Mouse (Mus musculus) liver, adult 2 months (tissue): Measurements from ENCODE around the gene Rap2a. TPM values are rescaled to one million over a fixed set of nuclear protein-coding genes. Genes with fewer than 3 reads are reported as not detected.

Experiments used
- DNase-seq: peaks from one replicate; pipeline ENCODE4 v3.0.0-alpha.2; 2011; ENCODE audit warnings: low read depth, low spot score; ENCODE audit errors: extremely low read depth
- H3K27ac ChIP-seq: fragments of 200-500 bp; replicated peaks from 2 replicates; pipeline ENCODE4 v1.5.1; 2012; ENCODE audit warnings: low read depth, mild to moderate bottlenecking, control low read depth, inconsistent platforms, low read length; ENCODE audit not compliant: insufficient read depth
- H3K27me3 ChIP-seq: fragments of 200-500 bp; 2 replicates; pipeline ENCODE4 v1.6.1; 2012; ENCODE audit warnings: mild to moderate bottlenecking, moderate library complexity, low read length, inconsistent platforms; ENCODE audit not compliant: control insufficient read depth, insufficient read depth
- H3K36me3 ChIP-seq: fragments of 200-500 bp; 2 replicates; pipeline ENCODE4 v1.6.1; 2012; ENCODE audit warnings: low read length, inconsistent platforms; ENCODE audit not compliant: control insufficient read depth, insufficient read depth
- H3K4me1 ChIP-seq: fragments of 200-500 bp; 2 replicates; pipeline ENCODE4 v1.6.1; 2011; ENCODE audit warnings: low read length; ENCODE audit not compliant: control insufficient read depth, insufficient read depth
- H3K4me3 ChIP-seq: fragments of 200-500 bp; 2 replicates; pipeline ENCODE4 v1.5.1; 2011; ENCODE audit warnings: low read depth, mild to moderate bottlenecking, control low read depth, low read length, moderate library complexity; ENCODE audit not compliant: insufficient read depth
- H3K79me2 ChIP-seq: fragments of 200-500 bp; 2 replicates; pipeline ENCODE4 v1.6.1; 2012; ENCODE audit warnings: inconsistent platforms, mild to moderate bottlenecking, low read length, moderate library complexity; ENCODE audit not compliant: control insufficient read depth, insufficient read depth
- H3K9ac ChIP-seq: fragments of 200-500 bp; 2 replicates; pipeline ENCODE4 v1.6.1; 2012; ENCODE audit warnings: low read depth, mild to moderate bottlenecking, control low read depth, inconsistent platforms, low read length
- CTCF ChIP-seq: fragments of 200-500 bp; IDR thresholded peaks from 2 replicates; pipeline ENCODE4 v1.5.1; 2011; ENCODE audit warnings: low read depth, low read length, control low read depth
- POLR2A ChIP-seq: fragments of 200-500 bp; IDR thresholded peaks from 2 replicates; pipeline ENCODE4 v1.6.1; 2011; ENCODE audit warnings: low read length, control low read depth; ENCODE audit not compliant: insufficient read depth; ENCODE audit errors: extremely low read depth
- WGBS: fragments of 180-500 bp; shearing (Covaris S2); methylation state at CpG from one replicate; pipeline ENCODE4 v1.1.7; 2018; 5-methylcytosine and 5-hydroxymethylcytosine counted together
- polyA plus RNA-seq: library from polyadenylated mRNA; depleted of rRNA; stranded (reverse); fragments of >200 nt; gene quantifications from 2 replicates; pipeline ENCODE4 v1.2.3, GENCODE M21; 2012
- total RNA-seq: library from RNA; depleted of rRNA; stranded (reverse); fragments of >200 nt; gene quantifications from 2 replicates; pipeline ENCODE4 v1.2.3, GENCODE M21; 2014

Rap2a gene
- total and polyA plus RNA-seq, 2 experiments: 7.4 to 10.7 TPM

DNA sequence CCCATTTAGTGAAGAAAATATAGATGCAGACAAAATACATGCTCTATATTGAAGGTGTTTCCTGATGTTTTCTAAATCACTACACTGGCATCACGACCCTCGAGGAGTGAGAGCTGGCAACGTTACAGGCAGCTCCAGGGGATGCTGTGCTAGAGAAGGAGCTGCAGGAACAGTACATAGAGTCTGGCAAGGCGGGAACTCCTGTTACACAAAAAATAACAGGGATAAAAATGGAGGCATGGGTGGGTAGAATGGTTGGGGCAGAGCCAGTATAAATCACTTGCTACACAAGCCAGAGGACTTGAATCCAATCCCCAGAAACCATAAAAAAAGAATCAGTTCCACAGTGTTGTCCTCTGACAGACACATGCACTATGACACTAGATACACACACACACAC is 37.0 kb upstream of the Rap2a start:
- H3K4me1 ChIP-seq: no peaks in the 10 kb centered on the region
- no peaks in the 10 kb centered on the region for H3K27me3 ChIP-seq
- H3K9ac ChIP-seq: no peak overlapping the region
- H3K4me3 ChIP-seq: no peak overlapping the region
- H3K79me2 ChIP-seq: no peaks in the 10 kb centered on the region
- H3K36me3 ChIP-seq: no peaks in the 10 kb centered on the region
- H3K27ac ChIP-seq: no peak overlapping the region
- DNase-seq: no peak
- no peak for TF ChIP-seq CTCF
- TF ChIP-seq POLR2A: no peak
- 92% methylated on average over 4 of the region's 4 CpGs for WGBS

GRCm38 (mm10) chr14:120441836-120442235 is 36.4 kb upstream of the Rap2a start:
- no peaks in the 10 kb centered on the region for H3K36me3 ChIP-seq
- no peak for DNase-seq
- no peak overlapping the region for H3K9ac ChIP-seq
- H3K27me3 ChIP-seq: no peaks in the 10 kb centered on the region
- H3K79me2 ChIP-seq: no peaks in the 10 kb centered on the region
- no peak for TF ChIP-seq POLR2A
- no peak for TF ChIP-seq CTCF
- no peak overlapping the region for H3K27ac ChIP-seq
- H3K4me1 ChIP-seq: no peaks in the 10 kb centered on the region
- H3K4me3 ChIP-seq: no peak overlapping the region
- WGBS: 84% methylated on average over 13 of the region's 13 CpGs

GRCm38 (mm10) chr14:120454221-120454620 is 24.0 kb upstream of the Rap2a start:
- Histone ChIP-seq H3K4me1 (no peaks in the 10 kb centered on the region), H3K4me3 (no peak overlapping the region), H3K36me3 (no peaks in the 10 kb centered on the region), H3K27me3 (no peaks in the 10 kb centered on the region), H3K27ac (no peak overlapping the region), H3K79me2 (no peaks in the 10 kb centered on the region), H3K9ac (no peak overlapping the region)
- 93% methylated on average over 7 of the region's 7 CpGs for WGBS
- TF ChIP-seq CTCF (no peak), POLR2A (no peak)
- no peak for DNase-seq

DNA sequence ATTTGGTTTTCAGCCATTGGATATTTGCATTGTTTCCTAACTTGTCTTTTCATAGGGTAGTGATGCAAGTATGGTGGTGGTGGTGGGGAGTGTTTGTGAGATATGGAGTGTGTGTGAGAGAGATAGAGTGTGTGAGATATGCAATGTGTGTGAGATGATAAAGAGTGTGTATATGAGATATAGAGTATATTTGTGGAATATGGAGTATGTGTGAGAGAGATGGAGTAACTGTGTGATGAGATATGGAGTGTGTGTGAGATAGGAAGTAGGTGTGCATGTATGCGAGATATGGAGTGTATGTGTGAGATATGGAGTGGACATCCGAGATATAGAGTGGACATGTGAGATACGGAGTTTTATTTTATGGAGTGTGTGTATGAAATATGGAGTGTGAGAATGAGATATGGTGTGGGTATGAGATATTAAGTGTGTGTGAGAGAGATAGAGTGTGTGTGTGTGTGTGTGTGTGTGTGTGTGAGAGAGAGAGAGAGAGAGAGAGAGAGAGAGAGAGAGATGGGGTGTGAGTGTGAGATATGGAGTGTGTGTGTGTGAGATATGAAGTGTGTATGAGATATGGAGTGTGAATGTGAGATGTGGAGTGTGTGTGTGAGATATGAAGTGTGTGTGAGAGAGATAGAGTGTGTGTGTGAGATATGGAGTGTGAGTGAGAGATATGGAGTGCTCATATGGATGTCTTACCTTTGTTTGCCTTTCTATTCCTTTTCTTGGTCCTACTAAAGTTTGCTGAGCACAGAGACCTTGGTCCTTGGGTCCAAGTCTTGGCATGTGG is 14.1 kb upstream of the Rap2a start:
- H3K36me3 ChIP-seq: no peaks in the 10 kb centered on the region
- DNase-seq: no peak
- no peaks in the 10 kb centered on the region for H3K79me2 ChIP-seq
- H3K4me3 ChIP-seq: no peak overlapping the region
- no peaks in the 10 kb centered on the region for H3K27me3 ChIP-seq
- no peak overlapping the region for H3K27ac ChIP-seq
- 91% methylated on average over 3 of the region's 3 CpGs for WGBS
- TF ChIP-seq CTCF (no peak), POLR2A (no peak)
- H3K9ac ChIP-seq: no peak overlapping the region
- no peaks in the 10 kb centered on the region for H3K4me1 ChIP-seq

DNA sequence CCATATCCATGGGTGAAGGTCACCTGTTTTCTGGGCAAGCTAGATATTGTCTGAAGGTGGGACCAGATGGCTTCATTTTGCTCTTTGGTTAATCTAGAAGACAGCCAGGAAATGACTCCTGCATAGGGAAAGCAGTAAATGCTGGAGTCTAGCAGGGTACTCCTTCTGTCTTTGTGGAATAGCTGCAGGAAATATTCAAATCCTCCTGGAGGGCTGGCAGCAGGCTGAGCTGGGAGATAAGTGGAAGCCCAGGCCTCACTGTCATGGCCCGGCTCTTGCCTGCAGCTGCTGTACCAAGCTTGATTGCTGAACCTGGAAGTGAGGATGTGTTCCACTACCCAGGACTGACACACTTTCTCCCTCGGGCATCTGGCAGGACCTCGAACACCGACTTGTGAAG is 11.4 kb upstream of the Rap2a start:
- Histone ChIP-seq H3K4me1 (no peaks in the 10 kb centered on the region), H3K27ac (no peak overlapping the region), H3K9ac (no peak overlapping the region), H3K79me2 (no peaks in the 10 kb centered on the region), H3K36me3 (no peaks in the 10 kb centered on the region), H3K4me3 (no peak overlapping the region), H3K27me3 (no peaks in the 10 kb centered on the region)
- TF ChIP-seq CTCF (no peak), POLR2A (no peak)
- WGBS: 88% methylated on average over 4 of the region's 4 CpGs
- no peak for DNase-seq

- TF ChIP-seq CTCF (no peak), POLR2A (no peak)
- no peaks in the 10 kb centered on the region for H3K4me1 ChIP-seq
- 76% methylated on average over 14 of the region's 14 CpGs for WGBS
- no peak overlapping the region for H3K9ac ChIP-seq
- H3K27me3 ChIP-seq: no peaks in the 10 kb centered on the region
- no peaks in the 10 kb centered on the region for H3K79me2 ChIP-seq
- H3K4me3 ChIP-seq: no peak overlapping the region
- H3K36me3 ChIP-seq: no peaks in the 10 kb centered on the region
- DNase-seq: no peak
- no peak overlapping the region for H3K27ac ChIP-seq
These were observed 9.0 kb upstream of the Rap2a start for GRCm38 (mm10) chr14:120469126-120469790.
